Mouse (Mus musculus) adipocyte (in vitro differentiated cells): ENCODE measurements around the gene Hyal2.
"Not testable (repeated sequence)": the region's sequence is repeated elsewhere in the genome, so short reads cannot be mapped to it uniquely, and the experiment has no call there.

Source experiments
- DNase-seq: peaks from one replicate; pipeline ENCODE4 v3.0.0-alpha.2; 2016; ENCODE audit warnings: low spot score

The Hyal2 gene

GRCm38 (mm10) chr9:107547026-107547425 is 20.7 kb upstream of the Hyal2 start, which contains the start of gene Zmynd10:
Gene Zmynd10, plus strand, starts transcription at chr9:107547298.
- peak; percentile 82 for DNase-seq

GRCm38 (mm10) chr9:107547957-107548356 is 19.8 kb upstream of the Hyal2 start:
- DNase-seq: no peak

GRCm38 (mm10) chr9:107548820-107549219 is 18.9 kb upstream of the Hyal2 start:
- no peak for DNase-seq

- DNase-seq: no peak
These were observed 18.3 kb upstream of the Hyal2 start for GRCm38 (mm10) chr9:107549297-107550074.

- no peak for DNase-seq
These were observed 17.1 kb upstream of the Hyal2 start for GRCm38 (mm10) chr9:107550491-107551116.

GRCm38 (mm10) chr9:107551117-107551889 is 16.4 kb upstream of the Hyal2 start, which contains the start of gene Rassf1:
Gene Rassf1, plus strand, starts transcription at chr9:107551555.
- DNase-seq: no peak

GRCm38 (mm10) chr9:107551890-107552355 is 15.8 kb upstream of the Hyal2 start:
- no peak for DNase-seq

- no peak for DNase-seq
These were observed 14.9 kb upstream of the Hyal2 start for GRCm38 (mm10) chr9:107552690-107553393.

- DNase-seq: no peak
These were observed 14.0 kb upstream of the Hyal2 start for GRCm38 (mm10) chr9:107553541-107554318.

GRCm38 (mm10) chr9:107554319-107554825 is 13.4 kb upstream of the Hyal2 start:
- peak; percentile 97 for DNase-seq

GRCm38 (mm10) chr9:107555031-107555457 is 12.7 kb upstream of the Hyal2 start:
- DNase-seq: peak; percentile 71

- no peak for DNase-seq
These were observed 12.0 kb upstream of the Hyal2 start for GRCm38 (mm10) chr9:107555701-107556100.

GRCm38 (mm10) chr9:107556346-107556745 is 11.4 kb upstream of the Hyal2 start:
- no peak for DNase-seq

- DNase-seq: peak; percentile 96
These were observed 4.6 kb upstream of the Hyal2 start, which contains the start of gene Tusc2 for GRCm38 (mm10) chr9:107563029-107563581. Gene Tusc2, plus strand, starts transcription at chr9:107563255.

GRCm38 (mm10) chr9:107565556-107565955 is 2.2 kb upstream of the Hyal2 start:
- not testable (repeated sequence) for DNase-seq

GRCm38 (mm10) chr9:107566041-107566709 is 1.6 kb upstream of the Hyal2 start:
- peak; percentile 78 for DNase-seq

GRCm38 (mm10) chr9:107566855-107567254 is 890 bp upstream of the Hyal2 start:
- no peak for DNase-seq

GRCm38 (mm10) chr9:107568331-107569261 is 851 bp downstream of the Hyal2 start:
- DNase-seq: peak; percentile 90

GRCm38 (mm10) chr9:107569270-107569669 is 1.5 kb downstream of the Hyal2 start:
- no peak for DNase-seq
